Mouse (Mus musculus) G1E (cell line): ENCODE measurements around the gene Agtrap.
"Not testable (repeated sequence)": the region's sequence is repeated elsewhere in the genome, so short reads cannot be mapped to it uniquely, and the experiment has no call there.

ENCODE experiments used
- CTCF ChIP-seq: IDR thresholded peaks from 2 replicates; pipeline ENCODE4 v1.5.1; 2012; ENCODE audit warnings: low read depth, low read length, inconsistent platforms, mixed read lengths
- GATA1 ChIP-seq: IDR thresholded peaks from 2 replicates; pipeline ENCODE4 v1.6.1; 2012; ENCODE audit warnings: borderline replicate concordance, low read length, inconsistent platforms, mixed read lengths
- POLR2AphosphoS5 ChIP-seq: IDR thresholded peaks from 2 replicates; pipeline ENCODE4 v1.6.1; 2012; ENCODE audit warnings: low read depth, low read length, inconsistent platforms; ENCODE audit not compliant: insufficient replicate concordance
- TAL1 ChIP-seq: conservative IDR thresholded peaks from 2 replicates; pipeline ENCODE4 v1.6.1; 2012; ENCODE audit warnings: low read depth, low read length, inconsistent platforms, mixed read lengths

DNA sequence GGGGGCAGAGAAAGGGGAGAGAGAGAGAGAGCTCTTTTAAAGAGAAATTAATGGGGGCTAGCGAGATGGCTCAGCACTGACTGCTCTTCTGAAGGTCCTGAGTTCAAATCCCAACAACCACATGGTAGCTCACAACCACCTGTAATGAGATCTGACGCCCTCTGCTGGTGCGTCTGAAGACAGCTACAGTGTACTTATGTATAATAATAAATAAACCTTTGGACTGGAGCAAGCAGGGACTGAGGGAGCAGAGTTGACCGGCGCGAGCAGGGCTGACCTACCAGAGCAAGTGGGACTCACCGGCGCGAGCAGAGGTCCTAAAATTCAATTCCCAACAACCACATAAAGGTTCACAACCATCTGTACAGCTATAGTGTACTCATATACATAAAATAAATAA is 31.7 kb upstream of the Agtrap start:
- TF ChIP-seq CTCF, TAL1, GATA1, POLR2AphosphoS5: not testable (repeated sequence)
